Mouse (Mus musculus): ENCODE results near the gene Bex4.
"Not testable (repeated sequence)": the region's sequence is repeated elsewhere in the genome, so short reads cannot be mapped to it uniquely, and the experiment has no call there.

The Bex4 gene

DNA sequence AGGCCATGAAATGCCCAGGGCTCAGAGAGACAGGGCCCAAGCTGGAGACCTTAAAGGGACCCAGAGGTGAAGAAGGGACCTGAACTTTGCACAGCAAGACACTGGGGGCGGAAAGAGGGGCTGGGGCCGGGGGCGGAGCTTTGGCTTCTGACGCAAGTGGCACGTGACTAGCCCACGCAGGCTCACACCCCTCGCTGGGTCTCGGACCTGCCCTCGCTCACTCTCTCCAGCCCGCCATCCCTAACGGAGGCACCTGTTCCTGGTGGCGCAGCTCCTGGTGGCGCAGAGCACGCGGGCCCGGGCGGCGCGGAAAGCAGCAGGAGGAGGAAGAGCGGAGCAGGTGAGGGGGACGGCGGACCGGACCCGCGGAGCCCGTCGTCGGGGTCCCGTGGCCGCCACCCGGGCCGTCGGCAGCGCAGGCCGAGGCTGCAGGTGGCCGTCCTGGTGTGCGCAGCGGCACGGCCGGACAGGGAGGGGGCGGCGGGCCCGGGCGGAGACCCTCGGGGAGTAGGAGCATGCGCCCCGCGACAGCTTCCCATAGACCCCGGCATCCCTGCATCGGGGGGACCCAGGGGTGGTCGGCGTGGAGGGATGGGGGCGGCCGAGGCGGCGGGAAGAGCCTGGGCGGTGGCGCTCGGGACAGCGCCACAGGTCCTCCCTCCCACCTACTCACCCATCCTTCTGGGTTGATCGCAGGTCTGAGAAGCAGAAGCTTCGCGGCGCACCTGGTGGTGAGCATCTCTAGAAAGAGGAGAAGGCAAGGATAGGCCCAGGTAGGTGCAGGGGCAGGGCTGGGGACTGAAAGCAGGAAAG lies at the start of gene Bex4:
Gene Bex4 (plus strand): TSS at position 170 of the 813 bp plus-strand sequence.
- not testable (repeated sequence) for DNase-seq

DNA sequence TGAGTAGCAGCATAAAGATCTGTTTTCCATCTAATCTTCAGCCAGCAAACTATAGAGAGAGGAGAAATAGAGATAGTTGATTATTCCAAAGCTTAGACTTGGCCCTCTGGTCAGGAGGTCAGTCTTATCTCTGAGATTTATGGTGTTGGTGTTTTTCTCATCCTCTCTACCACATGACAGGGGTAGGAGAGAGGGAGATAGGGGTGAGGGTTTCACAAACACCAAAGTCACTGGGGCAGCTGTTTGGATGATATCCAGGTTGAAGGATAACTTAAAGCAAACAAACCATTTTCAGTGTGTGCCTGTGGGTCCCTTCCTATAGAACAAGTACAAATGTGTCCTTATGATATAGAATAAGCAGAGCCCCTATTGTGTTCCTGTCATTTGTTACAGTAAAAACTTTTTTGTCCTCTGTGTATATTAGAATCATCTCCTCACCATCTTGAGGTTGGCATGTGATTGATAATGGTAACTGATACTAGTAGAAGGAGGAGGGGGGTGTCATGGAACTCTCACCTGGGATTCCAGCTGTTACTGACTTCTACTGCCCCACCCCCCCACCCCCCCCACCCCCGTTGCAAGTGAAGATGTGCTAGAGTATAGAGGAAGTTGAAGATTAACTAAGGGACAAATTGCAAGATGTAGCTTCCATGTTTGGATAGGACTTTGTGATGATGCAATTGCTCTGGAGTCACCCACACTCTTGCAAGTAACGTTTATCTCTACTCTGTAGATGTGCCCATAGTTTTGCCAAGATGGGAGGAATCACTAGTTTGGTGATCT lies 46.1 kb upstream of the Bex4 start:
- DNase-seq = no peak

DNA sequence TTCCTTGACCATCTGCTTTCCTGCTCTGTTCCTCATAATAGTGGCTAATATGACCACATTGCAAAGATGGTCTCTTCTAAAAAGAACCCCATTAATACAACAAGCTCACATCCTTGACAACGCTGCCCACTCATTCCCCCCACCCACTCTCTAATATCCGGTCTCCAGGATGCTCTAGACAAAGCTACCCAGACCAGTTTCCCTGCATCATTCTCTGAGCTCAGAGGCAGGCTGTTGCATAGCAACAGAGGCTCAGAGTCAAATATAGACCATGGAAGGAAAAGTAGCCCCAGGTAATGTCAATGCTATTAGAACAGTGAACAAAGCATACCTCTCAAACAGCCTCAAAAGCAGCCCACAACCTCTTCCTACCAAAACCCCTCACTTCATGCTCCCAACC lies 44.4 kb upstream of the Bex4 start:
- DNase-seq = no peak

DNA sequence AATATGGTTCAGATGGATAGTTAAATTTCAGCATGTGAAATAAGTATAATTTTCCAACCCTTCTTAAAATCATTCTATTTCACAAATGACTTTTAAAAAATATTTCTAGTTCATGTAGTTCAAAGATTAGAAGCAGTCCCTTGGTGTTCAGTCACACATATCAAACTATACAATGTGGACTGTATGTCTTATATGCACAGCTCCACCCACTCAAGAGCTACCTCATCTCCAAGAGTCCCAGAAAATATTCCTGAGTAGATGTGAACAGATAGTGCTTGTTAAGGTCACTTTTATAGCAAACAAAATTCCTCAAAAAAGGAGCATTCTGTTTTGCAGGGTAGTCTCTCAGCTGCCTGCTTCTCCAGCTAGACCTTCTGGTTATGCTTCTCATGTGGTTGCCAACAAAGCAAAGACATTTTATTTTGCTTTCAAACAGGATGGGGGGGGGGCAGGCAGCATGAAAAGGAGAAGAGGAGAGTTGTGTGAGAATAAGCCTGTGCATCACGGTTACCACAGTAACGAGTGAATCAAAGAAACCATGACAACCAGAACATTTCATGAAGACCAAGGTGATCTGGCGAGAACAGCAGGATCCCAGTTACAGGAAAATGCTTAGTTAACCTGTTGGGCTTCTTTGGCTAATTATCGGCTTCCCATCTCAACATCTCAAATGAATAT lies 34.6 kb upstream of the Bex4 start:
- no peak for DNase-seq

GRCm38 (mm10) chrX:136104724-136105088 lies 34.1 kb upstream of the Bex4 start:
- DNase-seq = no peak

- peak; percentile 36 for DNase-seq
Observed at GRCm38 (mm10) chrX:136107942-136108341, 30.9 kb upstream of the Bex4 start.

GRCm38 (mm10) chrX:136115015-136115414 lies 23.8 kb upstream of the Bex4 start:
- no peak for DNase-seq

GRCm38 (mm10) chrX:136115419-136115961 lies 23.3 kb upstream of the Bex4 start:
- peak; percentile 4 for DNase-seq

DNA sequence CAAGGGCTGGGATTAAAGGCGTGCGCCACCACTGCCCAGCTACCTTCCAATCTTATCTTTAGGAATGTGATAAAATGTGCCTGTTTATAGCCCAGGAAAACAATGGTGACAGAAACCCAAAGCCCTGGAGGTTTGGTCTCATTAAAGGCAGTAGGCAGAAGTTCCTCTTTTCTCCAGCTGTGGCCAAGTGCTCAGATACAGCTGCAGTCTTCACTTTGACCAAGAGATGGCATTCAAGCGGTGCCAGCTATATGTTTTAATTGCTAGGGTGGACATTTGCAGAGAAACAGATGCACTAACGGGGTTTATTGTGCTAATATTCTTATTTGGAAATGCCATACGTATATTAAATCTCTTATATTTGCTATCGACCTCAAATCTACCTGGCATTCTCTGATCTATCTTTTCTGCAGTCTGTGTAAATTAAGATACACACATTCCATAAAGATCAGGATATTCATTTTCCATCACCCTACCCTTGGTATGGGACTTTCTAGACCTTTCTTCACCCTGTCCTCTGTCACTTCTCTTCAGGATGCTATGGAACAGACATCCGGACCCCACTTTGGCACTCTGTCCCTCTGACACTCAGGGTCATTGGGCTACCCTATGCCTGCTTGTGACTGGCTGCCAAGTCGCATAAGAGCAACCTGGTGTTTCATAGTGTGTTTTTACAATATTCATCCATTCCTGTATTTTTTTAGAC lies 11.6 kb upstream of the Bex4 start:
- DNase-seq = no peak

DNA sequence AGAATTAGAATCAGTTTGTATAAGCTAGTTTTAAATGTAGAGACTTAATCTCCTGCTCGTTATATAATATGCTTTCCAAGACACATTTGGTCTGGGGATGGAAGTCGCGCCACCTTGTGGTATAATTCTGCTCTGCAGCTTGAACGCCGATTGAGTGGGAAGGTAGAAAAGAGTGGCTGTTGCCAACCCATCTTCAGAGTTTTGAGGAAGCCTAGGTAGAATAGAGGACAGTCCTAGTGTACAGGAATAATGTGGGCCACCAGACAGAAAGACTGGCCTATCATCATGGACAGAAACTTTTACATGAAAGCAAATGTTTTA lies 11.1 kb upstream of the Bex4 start:
- DNase-seq = peak; percentile 45

GRCm38 (mm10) chrX:136135559-136135958 lies 3.2 kb upstream of the Bex4 start:
- no peak for DNase-seq

GRCm38 (mm10) chrX:136139640-136140004 lies 826 bp downstream of the Bex4 start:
- not testable (repeated sequence) for DNase-seq

DNA sequence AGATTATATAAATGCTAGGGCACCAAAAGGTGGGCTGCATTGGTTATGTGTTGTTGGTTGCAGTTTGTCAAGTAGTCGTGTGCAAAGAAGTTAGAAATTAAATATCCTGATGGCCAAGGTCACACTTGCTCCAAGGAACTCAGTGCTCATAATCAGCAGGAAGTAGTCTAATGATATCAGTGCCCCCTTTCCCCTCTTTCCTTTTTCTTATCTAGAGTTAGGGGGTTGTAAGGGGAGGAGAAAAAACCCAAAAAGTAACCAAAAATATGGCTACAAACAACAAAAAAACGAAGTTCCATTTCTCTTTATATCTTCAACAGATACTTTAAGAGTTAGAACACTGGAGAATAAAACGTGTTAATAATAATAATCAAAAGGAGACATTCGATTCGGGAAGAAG lies 2.6 kb downstream of the Bex4 start:
- no peak for DNase-seq

GRCm38 (mm10) chrX:136143711-136144110 lies 4.9 kb downstream of the Bex4 start:
- no peak for DNase-seq

DNA sequence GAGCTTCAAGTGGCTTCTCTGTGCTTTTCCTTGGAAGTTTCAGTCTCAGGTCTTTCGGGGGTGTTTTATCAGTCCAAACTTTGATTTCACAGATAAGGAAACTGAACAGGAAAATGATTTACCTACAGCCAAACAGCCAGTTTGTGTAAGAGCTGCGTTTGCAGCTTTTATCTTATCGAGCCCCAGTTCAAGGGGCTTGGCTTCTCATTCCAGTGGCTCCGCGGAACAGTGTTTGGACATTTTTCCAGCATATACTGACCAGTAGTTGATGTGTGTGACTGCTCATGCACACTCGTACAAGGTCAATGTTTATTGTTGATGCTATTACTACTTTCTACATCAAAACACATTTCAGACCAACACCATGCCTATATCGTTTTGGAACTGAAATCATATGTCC lies 5.4 kb downstream of the Bex4 start:
- DNase-seq = no peak

DNA sequence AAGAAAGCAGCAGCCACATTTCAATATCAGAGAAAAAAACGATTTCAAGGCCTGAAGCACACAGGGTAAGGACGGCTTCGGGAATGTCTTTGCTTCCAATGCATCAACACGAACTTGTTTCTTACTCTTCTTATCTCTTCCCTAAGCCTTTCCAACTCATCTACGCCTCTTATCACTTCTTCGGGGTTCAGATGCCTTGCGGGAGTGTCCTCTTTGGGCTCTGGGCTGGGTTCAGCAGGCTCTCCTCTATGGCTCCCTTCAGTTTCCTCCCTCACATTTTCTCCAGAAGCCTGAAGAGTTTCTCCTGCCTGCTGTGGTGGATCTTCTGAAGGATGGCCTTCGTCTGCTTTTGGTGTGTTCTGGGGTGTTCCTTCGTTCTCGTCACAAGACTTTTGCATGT lies 31.8 kb downstream of the Bex4 start:
- no peak for DNase-seq

DNA sequence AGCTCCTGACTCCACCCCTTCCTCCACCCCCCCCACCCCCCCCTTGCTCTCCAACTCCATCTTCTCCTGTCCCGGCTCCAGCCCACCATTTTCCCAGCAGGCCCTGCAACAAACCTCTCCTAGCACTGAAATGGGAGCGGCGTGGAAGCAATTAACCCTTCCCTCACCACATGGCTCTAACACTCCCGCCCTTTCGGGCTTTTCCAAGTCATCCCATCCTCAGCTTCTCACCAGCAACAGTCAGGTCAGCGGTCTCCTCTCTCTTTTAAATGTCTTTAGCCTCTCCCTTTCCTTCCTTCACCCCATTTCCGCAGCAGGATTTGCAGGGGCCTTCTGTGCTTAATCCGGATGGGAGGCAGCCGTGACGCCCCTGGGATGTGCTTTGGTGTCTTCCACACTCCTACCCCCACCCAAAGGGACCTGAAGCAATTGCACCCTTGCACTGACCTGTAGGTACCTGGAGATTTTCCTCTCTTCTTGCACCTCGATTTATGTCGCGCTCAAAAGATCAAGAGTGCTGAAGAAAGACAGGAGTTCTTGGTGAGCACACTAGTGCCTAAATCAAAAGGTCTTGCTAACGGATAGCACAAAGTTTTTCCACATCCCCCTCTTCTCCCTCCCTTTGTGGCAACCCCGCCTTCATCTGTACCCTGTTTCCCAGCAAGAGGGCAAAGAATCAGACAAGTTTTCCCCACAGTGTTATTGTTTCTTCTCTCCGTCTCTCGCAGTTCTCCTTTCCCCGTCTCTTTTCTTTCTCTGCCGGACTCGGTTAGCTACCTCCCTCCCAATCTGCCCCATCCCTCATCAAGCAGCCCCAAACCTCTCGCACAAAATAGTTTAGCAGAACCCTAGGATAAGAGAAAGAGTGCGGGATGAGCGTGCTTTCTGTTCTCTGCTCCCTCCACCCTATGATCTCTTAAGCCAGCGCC lies 32.7 kb downstream of the Bex4 start:
- DNase-seq = peak; percentile 70

GRCm38 (mm10) chrX:136172118-136172551 lies 33.3 kb downstream of the Bex4 start, which contains the start of gene Tceal8:
Gene Tceal8, minus strand, starts transcription at chrX:136172342.
- DNase-seq = peak; percentile 88

- DNase-seq = peak; percentile 2
Observed at GRCm38 (mm10) chrX:136172786-136173185, 34.0 kb downstream of the Bex4 start.

DNA sequence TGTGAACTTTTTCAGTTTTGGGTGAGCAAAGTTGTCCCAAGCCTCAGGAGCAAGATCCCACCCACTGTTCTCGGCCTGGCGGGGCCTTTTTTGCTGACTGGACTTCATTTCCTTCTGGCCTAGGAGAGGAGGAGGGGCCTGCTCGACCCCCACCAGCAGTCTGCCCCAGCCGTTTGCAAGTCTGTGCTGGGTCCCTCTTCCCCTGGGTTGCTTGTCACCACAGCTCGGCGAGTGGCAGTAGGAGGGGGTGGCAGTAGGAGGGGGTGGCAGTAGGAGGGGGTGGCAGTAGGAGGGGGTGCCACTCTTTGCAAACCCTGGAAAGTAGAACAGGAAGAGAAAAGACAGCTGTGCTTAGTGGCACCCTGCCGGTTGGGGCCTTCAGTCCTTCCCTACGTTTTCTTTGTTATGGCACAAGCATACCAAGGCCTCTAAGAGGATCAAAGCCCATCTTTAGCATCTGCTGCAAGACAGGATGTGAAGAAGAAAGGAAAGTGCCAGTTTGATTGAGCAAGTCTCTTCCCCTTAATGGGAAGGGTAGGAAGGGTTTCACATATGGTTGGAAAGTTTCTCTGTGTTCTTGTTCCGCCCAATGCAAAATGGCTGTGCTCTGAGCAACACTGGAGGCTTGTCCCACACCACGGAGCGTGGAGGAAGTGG lies 42.2 kb downstream of the Bex4 start:
- DNase-seq = no peak

DNA sequence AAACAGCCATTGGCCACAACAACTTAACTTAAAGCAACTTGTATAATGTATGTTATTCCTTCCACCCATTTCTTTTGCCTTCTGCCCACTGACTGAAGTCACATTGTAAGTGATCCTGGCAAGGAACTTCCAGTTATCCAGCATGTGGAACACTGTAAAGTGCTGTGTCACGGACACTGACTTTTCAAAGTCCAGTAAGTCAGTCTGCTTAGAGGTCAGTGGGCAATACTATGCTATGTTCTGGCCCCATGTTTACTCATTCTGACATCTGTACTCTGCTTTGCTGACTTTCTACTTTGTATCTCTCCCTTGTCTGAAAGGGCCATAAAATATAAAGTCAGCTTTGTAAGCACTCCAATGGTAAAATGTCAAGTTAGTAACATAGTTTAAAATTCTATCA lies 44.3 kb downstream of the Bex4 start:
- DNase-seq = peak; percentile 1
